Mouse (Mus musculus): ENCODE results near the gene Fgr.

GRCm38 (mm10) chr4:132932752-132933404 is 41.0 kb upstream of the Fgr start:
- no peak for TF ChIP-seq CTCF (IDR thresholded peaks at IDR 0.05; ENCODE audit: low read depth)
- TF ChIP-seq EP300 (optimal IDR thresholded peaks at IDR 0.05), result no peak
